Mouse (Mus musculus) ES-E14 (cell line): Measurements from ENCODE around the gene Cr2.

Experiments
- CHD2 ChIP-seq: IDR thresholded peaks from 2 replicates; pipeline ENCODE4 v1.6.1; 2014; ENCODE audit warnings: mild to moderate bottlenecking, low read depth, low read length, inconsistent platforms
- HCFC1 ChIP-seq: IDR thresholded peaks from 2 replicates; pipeline ENCODE4 v1.6.1; 2012; ENCODE audit warnings: low read length, inconsistent platforms, borderline replicate concordance; ENCODE audit not compliant: insufficient read depth
- MAFK ChIP-seq: IDR thresholded peaks from 2 replicates; pipeline ENCODE4 v1.6.1; 2014; ENCODE audit warnings: mild to moderate bottlenecking, low read depth, low read length, inconsistent platforms; ENCODE audit not compliant: insufficient read depth
- ZNF384 ChIP-seq: IDR thresholded peaks from 2 replicates; pipeline ENCODE4 v1.6.1; 2012; ENCODE audit warnings: low read depth, low read length, inconsistent platforms

GRCm38 (mm10) chr1:195091699-195092219, 84.8 kb downstream of the Cr2 start:
- TF ChIP-seq HCFC1: no peak
- no peak for TF ChIP-seq MAFK
- no peak for TF ChIP-seq CHD2
- TF ChIP-seq ZNF384: no peak
